Mouse (Mus musculus) CH12.LX (cell line): ENCODE measurements at regions not wholly inside any gene's neighbourhood (a gene's known extent, or its start where the extent isn't known, plus 50 kb on each side); places are given as distances from the start of the nearest gene placed in this dataset.

ENCODE experiments used
- CTCF ChIP-seq, 2 experiments: IDR thresholded peaks in 1 of 2; conservative IDR thresholded peaks in 1 of 2; 2 replicates each; pipeline ENCODE4 v1.5.1; 2011 to 2012; ENCODE audit warnings: low read depth in 2 of 2, low read length in 2 of 2, improper control_type of control experiment in 1 of 2, inconsistent platforms in 1 of 2, mild to moderate bottlenecking in 1 of 2, moderate library complexity in 1 of 2
- EP300 ChIP-seq: IDR thresholded peaks from 2 replicates; pipeline ENCODE4 v1.6.1; 2011; ENCODE audit warnings: low read length, improper control_type of control experiment
- GABPA ChIP-seq: IDR thresholded peaks from 2 replicates; pipeline ENCODE4 v1.6.1; 2012; ENCODE audit warnings: low read depth, low read length, improper control_type of control experiment, inconsistent platforms; ENCODE audit not compliant: insufficient replicate concordance
- HCFC1 ChIP-seq: IDR thresholded peaks from 2 replicates; pipeline ENCODE4 v1.6.1; 2012; ENCODE audit warnings: low read depth, mild to moderate bottlenecking, inconsistent platforms, low read length, improper control_type of control experiment
- KAT2A ChIP-seq: IDR thresholded peaks from 2 replicates; pipeline ENCODE4 v1.6.1; 2012; ENCODE audit warnings: low read length, improper control_type of control experiment, inconsistent platforms; ENCODE audit not compliant: insufficient replicate concordance
- MAFK ChIP-seq: IDR thresholded peaks from 2 replicates; pipeline ENCODE4 v1.6.1; 2011; ENCODE audit warnings: low read length, improper control_type of control experiment; ENCODE audit not compliant: insufficient replicate concordance
- MAX ChIP-seq: IDR thresholded peaks from 2 replicates; pipeline ENCODE4 v1.6.1; 2011; ENCODE audit warnings: low read length, improper control_type of control experiment
- NRF1 ChIP-seq: IDR thresholded peaks from 2 replicates; pipeline ENCODE4 v1.6.1; 2014; ENCODE audit warnings: low read depth, mild to moderate bottlenecking, inconsistent platforms, low read length, improper control_type of control experiment, moderate library complexity
- POLR2A ChIP-seq: IDR thresholded peaks from 2 replicates; pipeline ENCODE4 v1.6.1; 2011; ENCODE audit warnings: low read depth, mild to moderate bottlenecking, improper control_type of control experiment, low read length
- RAD21 ChIP-seq: IDR thresholded peaks from 2 replicates; pipeline ENCODE4 v1.6.1; 2011; ENCODE audit warnings: low read depth, mild to moderate bottlenecking, low read length, improper control_type of control experiment, moderate library complexity
- TBP ChIP-seq: conservative IDR thresholded peaks from 2 replicates; pipeline ENCODE4 v1.6.1; 2011; ENCODE audit warnings: low read depth, low read length, improper control_type of control experiment
- ZC3H11A ChIP-seq: IDR thresholded peaks from 2 replicates; pipeline ENCODE4 v1.6.1; 2012; ENCODE audit warnings: low read depth, mild to moderate bottlenecking, inconsistent platforms, low read length, improper control_type of control experiment
- ZNF384 ChIP-seq: IDR thresholded peaks from 2 replicates; pipeline ENCODE4 v1.6.1; 2012; ENCODE audit warnings: low read depth, low read length, improper control_type of control experiment, inconsistent platforms

DNA sequence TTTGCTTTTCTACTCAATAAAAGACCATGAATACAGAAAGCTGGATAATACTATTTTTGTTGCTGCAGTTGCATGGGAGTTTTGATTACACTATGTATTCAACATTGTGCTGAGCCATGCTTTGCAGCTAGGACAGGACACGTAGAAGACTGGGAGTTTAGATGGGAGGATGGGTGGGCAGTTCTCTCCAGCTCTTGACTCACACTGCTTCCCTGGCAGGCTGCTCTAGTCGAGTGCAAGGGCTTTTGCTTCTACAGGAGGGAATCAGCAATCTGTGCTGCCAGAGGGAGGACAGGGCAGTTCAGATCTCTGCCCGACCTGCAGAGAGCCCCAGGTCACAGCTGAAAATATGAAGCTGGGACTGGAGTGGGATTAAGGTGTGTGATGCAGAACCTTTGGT lies 135.3 kb upstream of the Camk1g start:
- TF ChIP-seq CTCF (conservative IDR thresholded peaks at IDR 0.05 in 1 of 2, IDR thresholded peaks at IDR 0.05 in 1 of 2; ENCODE audit: low read depth in 2 of 2, low read length in 2 of 2) = no peak
- TF ChIP-seq POLR2A = no peak
- TF ChIP-seq HCFC1 = no peak
- TF ChIP-seq TBP = no peak
- TF ChIP-seq MAX = no peak
- TF ChIP-seq NRF1 = no peak
- TF ChIP-seq GABPA = no peak
- no peak for TF ChIP-seq ZNF384
- TF ChIP-seq ZC3H11A = no peak
- no peak for TF ChIP-seq RAD21
- TF ChIP-seq EP300 = no peak
- TF ChIP-seq MAFK = no peak
- no peak for TF ChIP-seq KAT2A
